Mouse (Mus musculus) MEL (cell line): ENCODE measurements at regions not wholly inside any gene's neighbourhood (a gene's known extent, or its start where the extent isn't known, plus 50 kb on each side); places are given as distances from the start of the nearest gene placed in this dataset.

Source experiments
- DNase-seq: peaks from one replicate; pipeline ENCODE4 v3.0.0; 2011; ENCODE audit warnings: low read depth, low spot score
- H3K27ac ChIP-seq: 2 replicates; pipeline ENCODE4 v1.5.1; 2012; ENCODE audit warnings: low read depth, mild to moderate bottlenecking, control low read depth, low read length, moderate library complexity; ENCODE audit not compliant: control insufficient read depth
- H3K27me3 ChIP-seq, 2 experiments: fragments of 150-350 bp in 1 of 2; sonication (generic) in 1 of 2; 2 replicates each; pipeline ENCODE4 v1.6.1; 2012; ENCODE audit warnings: low read length in 2 of 2, mild to moderate bottlenecking in 2 of 2, improper control_type of control experiment in 1 of 2, moderate library complexity in 1 of 2; ENCODE audit not compliant: insufficient read depth in 2 of 2, control insufficient read depth in 1 of 2
- H3K36me3 ChIP-seq, 2 experiments: 2 replicates each; pipeline ENCODE4 v1.6.1; 2012 to 2014; ENCODE audit warnings: low read length in 2 of 2, improper control_type of control experiment in 1 of 2, inconsistent platforms in 1 of 2, mild to moderate bottlenecking in 1 of 2; ENCODE audit not compliant: insufficient read depth in 2 of 2, control insufficient read depth in 1 of 2
- H3K4me1 ChIP-seq, 2 experiments: fragments of 150-350 bp in 1 of 2; sonication (generic) in 1 of 2; 2 replicates each; pipeline ENCODE4 v1.6.1; 2012; ENCODE audit warnings: low read length in 2 of 2, improper control_type of control experiment in 1 of 2, mild to moderate bottlenecking in 1 of 2; ENCODE audit not compliant: insufficient read depth in 2 of 2, control insufficient read depth in 1 of 2
- H3K4me3 ChIP-seq, 2 experiments: fragments of 150-350 bp in 1 of 2; sonication (generic) in 1 of 2; 2 replicates each; pipeline ENCODE4 v1.5.1; 2012; ENCODE audit warnings: low read depth in 2 of 2, low read length in 2 of 2, mild to moderate bottlenecking in 2 of 2, moderate library complexity in 2 of 2, control low read depth in 1 of 2, improper control_type of control experiment in 1 of 2; ENCODE audit not compliant: control insufficient read depth in 1 of 2, insufficient read depth in 1 of 2
- H3K79me2 ChIP-seq: 2 replicates; pipeline ENCODE4 v1.6.1; 2012; ENCODE audit warnings: mild to moderate bottlenecking, low read length, moderate library complexity; ENCODE audit not compliant: control insufficient read depth, poor library complexity, insufficient read depth
- H3K9ac ChIP-seq: 2 replicates; pipeline ENCODE4 v1.6.1; 2012; ENCODE audit warnings: low read depth, mild to moderate bottlenecking, control low read depth, low read length, moderate library complexity; ENCODE audit not compliant: control insufficient read depth, poor library complexity, severe bottlenecking
- H3K9me3 ChIP-seq: fragments of 150-350 bp; sonication (generic); replicated peaks from 2 replicates; pipeline ENCODE4 v1.6.1; 2012; ENCODE audit warnings: mild to moderate bottlenecking, low read length, improper control_type of control experiment, moderate library complexity; ENCODE audit not compliant: insufficient read depth
- BHLHE40 ChIP-seq: IDR thresholded peaks from 2 replicates; pipeline ENCODE4 v1.6.1; 2012; ENCODE audit warnings: low read depth, mild to moderate bottlenecking, inconsistent platforms, low read length, improper control_type of control experiment, borderline replicate concordance
- CTCF ChIP-seq, 3 experiments: IDR thresholded peaks in 2 of 3; conservative IDR thresholded peaks in 1 of 3; 2 replicates each; pipeline ENCODE4 v1.5.1; 2011 to 2012; ENCODE audit warnings: low read length in 3 of 3, low read depth in 2 of 3, mild to moderate bottlenecking in 2 of 3, improper control_type of control experiment in 1 of 3, inconsistent platforms in 1 of 3, mixed read lengths in 1 of 3, moderate library complexity in 1 of 3; ENCODE audit not compliant: control insufficient read depth in 1 of 3, insufficient read depth in 1 of 3, poor library complexity in 1 of 3, severe bottlenecking in 1 of 3
- EP300 ChIP-seq, 2 experiments: IDR thresholded peaks; 2 replicates each; pipeline ENCODE4 v1.6.1; 2011; ENCODE audit warnings: improper control_type of control experiment in 2 of 2, low read length in 2 of 2, low read depth in 1 of 2, mild to moderate bottlenecking in 1 of 2
- ETS1 ChIP-seq: IDR thresholded peaks from 2 replicates; pipeline ENCODE4 v1.6.1; 2012; ENCODE audit warnings: low read depth, mild to moderate bottlenecking, inconsistent platforms, low read length, improper control_type of control experiment, moderate library complexity
- HCFC1 ChIP-seq: IDR thresholded peaks from 2 replicates; pipeline ENCODE4 v1.6.1; 2012; ENCODE audit warnings: low read depth, mild to moderate bottlenecking, inconsistent platforms, low read length, improper control_type of control experiment, moderate library complexity
- JUND ChIP-seq: IDR thresholded peaks from 2 replicates; pipeline ENCODE4 v1.6.1; 2011; ENCODE audit warnings: low read depth, mild to moderate bottlenecking, improper control_type of control experiment, low read length
- MAFK ChIP-seq: IDR thresholded peaks from 2 replicates; pipeline ENCODE4 v1.6.1; 2011; ENCODE audit warnings: low read depth, mild to moderate bottlenecking, low read length, improper control_type of control experiment, borderline replicate concordance
- MAX ChIP-seq: IDR thresholded peaks from 2 replicates; pipeline ENCODE4 v1.6.1; 2011; ENCODE audit warnings: low read length, improper control_type of control experiment
- MAZ ChIP-seq: IDR thresholded peaks from 2 replicates; pipeline ENCODE4 v1.6.1; 2012; ENCODE audit warnings: low read depth, mild to moderate bottlenecking, inconsistent platforms, low read length, improper control_type of control experiment
- MEF2A ChIP-seq: IDR thresholded peaks from 2 replicates; pipeline ENCODE4 v1.6.1; 2014; ENCODE audit warnings: low read depth, mild to moderate bottlenecking, inconsistent platforms, low read length, improper control_type of control experiment; ENCODE audit not compliant: poor library complexity, insufficient replicate concordance, severe bottlenecking; ENCODE audit errors: extremely low read depth
- MXI1 ChIP-seq: IDR thresholded peaks from 2 replicates; pipeline ENCODE4 v1.6.1; 2011; ENCODE audit warnings: mild to moderate bottlenecking, low read depth, low read length, improper control_type of control experiment
- NELFE ChIP-seq: IDR thresholded peaks from 2 replicates; pipeline ENCODE4 v1.6.1; 2011; ENCODE audit warnings: low read depth, low read length, improper control_type of control experiment
- NRF1 ChIP-seq: IDR thresholded peaks from 2 replicates; pipeline ENCODE4 v1.6.1; 2014; ENCODE audit warnings: low read depth, mild to moderate bottlenecking, inconsistent platforms, low read length, improper control_type of control experiment, moderate library complexity; ENCODE audit not compliant: poor library complexity, insufficient read depth, severe bottlenecking
- POLR2A ChIP-seq, 2 experiments: IDR thresholded peaks; 2 replicates each; pipeline ENCODE4 v1.6.1; 2011 to 2012; ENCODE audit warnings: low read length in 2 of 2, mild to moderate bottlenecking in 2 of 2, control low read depth in 1 of 2, improper control_type of control experiment in 1 of 2, low read depth in 1 of 2, moderate library complexity in 1 of 2; ENCODE audit not compliant: control insufficient read depth in 1 of 2, insufficient read depth in 1 of 2, poor library complexity in 1 of 2
- POLR2AphosphoS2 ChIP-seq: IDR thresholded peaks from 2 replicates; pipeline ENCODE4 v1.6.1; 2011; ENCODE audit warnings: low read length, improper control_type of control experiment
- SIN3A ChIP-seq: IDR thresholded peaks from 2 replicates; pipeline ENCODE4 v1.6.1; 2012; ENCODE audit warnings: low read length, improper control_type of control experiment, inconsistent platforms
- TAL1 ChIP-seq: IDR thresholded peaks from 2 replicates; pipeline ENCODE4 v1.6.1; 2012; ENCODE audit warnings: mild to moderate bottlenecking, inconsistent platforms, low read length, moderate library complexity, mixed read lengths
- TBP ChIP-seq: IDR thresholded peaks from 2 replicates; pipeline ENCODE4 v1.8.0; 2011; ENCODE audit warnings: low read depth, low read length, improper control_type of control experiment
- TCF12 ChIP-seq: IDR thresholded peaks from 2 replicates; pipeline ENCODE4 v1.6.1; 2014; ENCODE audit warnings: low read depth, mild to moderate bottlenecking, inconsistent platforms, low read length, improper control_type of control experiment, moderate library complexity
- USF2 ChIP-seq, 2 experiments: IDR thresholded peaks; 2 replicates each; pipeline ENCODE4 v1.6.1; 2011 to 2012; ENCODE audit warnings: improper control_type of control experiment in 2 of 2, low read length in 2 of 2, borderline replicate concordance in 1 of 2, inconsistent platforms in 1 of 2, low read depth in 1 of 2, mild to moderate bottlenecking in 1 of 2; ENCODE audit not compliant: insufficient read depth in 1 of 2
- ZKSCAN1 ChIP-seq: IDR thresholded peaks from 2 replicates; pipeline ENCODE4 v1.6.1; 2012; ENCODE audit warnings: low read depth, mild to moderate bottlenecking, inconsistent platforms, low read length, improper control_type of control experiment, moderate library complexity
- ZMIZ1 ChIP-seq: IDR thresholded peaks from 2 replicates; pipeline ENCODE4 v1.6.1; 2012; ENCODE audit warnings: low read depth, mild to moderate bottlenecking, inconsistent platforms, low read length, improper control_type of control experiment, moderate library complexity

DNA sequence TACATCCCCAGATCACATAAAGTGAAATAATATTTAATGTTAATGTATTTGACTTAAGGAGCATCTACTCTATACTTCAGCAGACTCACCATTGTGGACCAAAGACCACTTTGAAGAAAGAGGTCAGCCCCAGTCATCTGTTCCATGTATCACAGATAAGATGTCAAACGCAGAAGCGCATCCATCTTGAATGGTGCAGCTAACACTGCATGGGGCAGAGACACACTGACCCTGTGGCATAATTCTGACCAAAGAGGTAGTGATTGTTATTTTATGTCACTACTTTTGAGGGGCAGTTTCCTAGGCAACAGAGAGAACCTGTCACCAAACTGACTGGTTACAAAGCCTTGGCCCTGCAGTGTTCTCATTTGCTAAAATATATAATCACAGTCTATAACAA, 97.8 kb upstream of the Tmtc1 start:
- H3K9ac ChIP-seq, result no peak overlapping the region
- H3K27ac ChIP-seq, result no peak overlapping the region
- DNase-seq, result no peak
- H3K4me1 ChIP-seq, result no peaks in the 10 kb centered on the region
- TF ChIP-seq MAX (no peak), TAL1 (no peak), ETS1 (no peak), JUND (no peak), MAFK (no peak), ZKSCAN1 (no peak)
- H3K9me3 ChIP-seq, result no peaks in the 10 kb centered on the region
- no peak overlapping the region for H3K4me3 ChIP-seq
- H3K36me3 ChIP-seq, result no peaks in the 10 kb centered on the region
- no peaks in the 10 kb centered on the region for H3K79me2 ChIP-seq
- no peaks in the 10 kb centered on the region for H3K27me3 ChIP-seq

- H3K27me3 ChIP-seq, result no peaks in the 10 kb centered on the region
- no peaks in the 10 kb centered on the region for H3K79me2 ChIP-seq
- H3K27ac ChIP-seq, result no peak overlapping the region
Observed at GRCm38 (mm10) chr6:148539207-148539960, 95.2 kb upstream of the Tmtc1 start.

DNA sequence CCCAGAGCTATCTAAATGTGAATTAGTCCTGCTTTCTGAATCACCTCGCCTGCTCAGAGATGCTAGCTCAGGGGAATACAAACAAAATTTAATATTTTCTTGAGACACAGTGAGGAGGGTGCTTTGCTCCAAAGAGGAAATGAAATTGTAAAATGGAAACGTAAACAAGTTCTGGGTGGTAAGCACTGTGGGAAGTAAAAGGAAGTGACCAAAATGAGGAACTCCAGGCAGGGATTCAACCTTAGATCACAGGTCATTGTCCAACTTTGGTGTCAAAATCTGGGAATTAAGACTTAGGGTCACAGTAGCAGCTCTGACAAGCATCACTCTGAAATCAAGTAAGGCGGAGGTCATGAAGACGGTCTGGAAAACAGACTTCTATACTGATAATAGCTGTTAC, 90.2 kb upstream of the Tmtc1 start:
- Histone ChIP-seq H3K27me3 (no peaks in the 10 kb centered on the region), H3K4me1 (no peaks in the 10 kb centered on the region)
- TF ChIP-seq MXI1 (no peak), ZMIZ1 (no peak), NELFE (no peak), HCFC1 (no peak), MAZ (no peak), MAX (no peak), SIN3A (no peak), MAFK (no peak), CTCF (IDR thresholded peaks at IDR 0.05 in 2 of 3, conservative IDR thresholded peaks at IDR 0.05 in 1 of 3; ENCODE audit: control insufficient read depth in 1 of 3, insufficient read depth in 1 of 3, low read depth in 2 of 3, low read length in 3 of 3, poor library complexity in 1 of 3, severe bottlenecking in 1 of 3) (no peak), USF2 (IDR thresholded peaks at IDR 0.05; ENCODE audit: borderline replicate concordance in 1 of 2, insufficient read depth in 1 of 2, low read depth in 1 of 2, low read length in 2 of 2) (no peak), BHLHE40 (no peak), EP300 (IDR thresholded peaks at IDR 0.05; ENCODE audit: low read depth in 1 of 2, low read length in 2 of 2) (no peak), TBP (no peak), NRF1 (no peak), POLR2A (IDR thresholded peaks at IDR 0.05; ENCODE audit: control insufficient read depth in 1 of 2, insufficient read depth in 1 of 2, low read depth in 1 of 2, low read length in 2 of 2, poor library complexity in 1 of 2) (no peak), TCF12 (no peak)
- TF ChIP-seq, all 39 proteins: peak for 0
- Histone ChIP-seq H3K36me3 (no peaks in the 10 kb centered on the region), H3K79me2 (no peaks in the 10 kb centered on the region), H3K9me3 (no peaks in the 10 kb centered on the region), H3K4me3 (no peak overlapping the region), H3K27ac (no peak overlapping the region), H3K9ac (no peak overlapping the region)
- DNase-seq, result no peak

More at GRCm38 (mm10) chr6:148539207-148539960, 95.2 kb upstream of the Tmtc1 start:
- Histone ChIP-seq H3K9ac (no peak overlapping the region), H3K4me3 (no peak overlapping the region), H3K4me1 (no peaks in the 10 kb centered on the region), H3K9me3 (no peaks in the 10 kb centered on the region), H3K36me3 (no peaks in the 10 kb centered on the region)
- TF ChIP-seq POLR2AphosphoS2 (no peak), BHLHE40 (no peak), MEF2A (no peak), NELFE (no peak)
- no peak for DNase-seq
